10 mouse cellular contexts compared by ENCODE assay signal in genomic region chr10:40191338-40191979, GRCm38 (mm10). TPM values are rescaled to one million over a fixed set of nuclear protein-coding genes. Genes with fewer than 3 reads are reported as not detected.
A peak's percentile ranks its signal among the peaks of the same experiment; 100 is the strongest.
DNase-seq lines count a peak whose midpoint lies in the region; ATAC-seq lines count a peak whose summit lies in the region.
"Had no signal": no experiment of that assay in that cellular context is flagged by ENCODE, and none has a peak within 500 bp of the region (broad histone marks: within the 10 kb centered on the region; RNA-seq: fewer than 3 reads in every experiment).

No protein-coding gene starts in this region.

- H3K27ac ChIP-seq in forebrain, embryonic 11.5 days (ENCODE audit: low read depth, low read length) = no peak overlapping the region
- H3K27ac ChIP-seq in forebrain, embryonic 15.5 days (replicated peaks) = no peak overlapping the region
- peak overlapping the region; percentile 77 for H3K27ac ChIP-seq in limb, embryonic 10.5 days
- H3K27ac ChIP-seq in stomach, embryonic 15.5 days = no peak overlapping the region
- H3K27ac ChIP-seq: midbrain, embryonic 13.5 days had no signal

- 61% methylated on average over 22 of the region's 22 CpGs for WGBS in forebrain, embryonic 11.5 days
- WGBS in forebrain, embryonic 15.5 days = 72% methylated on average over 22 of the region's 22 CpGs
- 28% methylated on average over 22 of the region's 22 CpGs for WGBS in limb, embryonic 10.5 days
- 34% methylated on average over 22 of the region's 22 CpGs for WGBS in stomach, embryonic 15.5 days

- no peak overlapping the region for H3K4me3 ChIP-seq in forebrain, embryonic 11.5 days (ENCODE audit: low read depth, low read length)
- H3K4me3 ChIP-seq in forebrain, embryonic 15.5 days = no peak overlapping the region
- H3K4me3 ChIP-seq in limb, embryonic 10.5 days = peak overlapping the region; percentile 43
- peak overlapping the region; percentile 16; the same call in 1 of the 2 replicates for H3K4me3 ChIP-seq in stomach, embryonic 15.5 days (replicated peaks)
- H3K4me3 ChIP-seq: midbrain, embryonic 13.5 days had no signal

- H3K27me3 ChIP-seq in forebrain, embryonic 11.5 days (ENCODE audit: control insufficient read depth, insufficient read depth, low read length) = no peaks in the 10 kb centered on the region
- no peaks in the 10 kb centered on the region for H3K27me3 ChIP-seq in forebrain, embryonic 15.5 days
- H3K27me3 ChIP-seq in limb, embryonic 10.5 days (ENCODE audit: low read depth, poor library complexity, severe bottlenecking) = no peaks in the 10 kb centered on the region
- H3K27me3 ChIP-seq in stomach, embryonic 15.5 days (replicated peaks) = no peaks in the 10 kb centered on the region
- H3K27me3 ChIP-seq: midbrain, embryonic 13.5 days had no signal

- H3K9me3 ChIP-seq in forebrain, embryonic 11.5 days (ENCODE audit: control insufficient read depth, low read length) = no peaks in the 10 kb centered on the region
- H3K9me3 ChIP-seq in forebrain, embryonic 15.5 days = no peaks in the 10 kb centered on the region
- no peaks in the 10 kb centered on the region for H3K9me3 ChIP-seq in limb, embryonic 10.5 days (replicated peaks)
- no peaks in the 10 kb centered on the region for H3K9me3 ChIP-seq in stomach, embryonic 15.5 days
- H3K9me3 ChIP-seq: midbrain, embryonic 13.5 days had no signal

- H3K36me3 ChIP-seq in forebrain, embryonic 11.5 days (ENCODE audit: control insufficient read depth, insufficient read depth, low read length) = no peaks in the 10 kb centered on the region
- H3K36me3 ChIP-seq in forebrain, embryonic 15.5 days = no peaks in the 10 kb centered on the region
- H3K36me3 ChIP-seq in limb, embryonic 10.5 days = no peaks in the 10 kb centered on the region
- H3K36me3 ChIP-seq in stomach, embryonic 15.5 days = no peaks in the 10 kb centered on the region
- H3K36me3 ChIP-seq: midbrain, embryonic 13.5 days had no signal

- no peak for ATAC-seq in forebrain, embryonic 11.5 days (replicated peaks; ENCODE audit: low FRiP score)
- ATAC-seq in forebrain, embryonic 15.5 days (replicated peaks) = no peak
- no peak for ATAC-seq in stomach, embryonic 15.5 days (ENCODE audit: insufficient read depth, low FRiP score, low read depth)
- ATAC-seq: midbrain, embryonic 13.5 days had no signal

- H3K4me2 ChIP-seq in forebrain, embryonic 11.5 days (ENCODE audit: low read depth, low read length, severe bottlenecking) = peak overlapping the region; percentile 18; the same call in 1 of the 2 replicates
- H3K4me2 ChIP-seq in forebrain, embryonic 15.5 days (replicated peaks) = no peak overlapping the region
- peak overlapping the region; percentile 49 for H3K4me2 ChIP-seq in stomach, embryonic 15.5 days
- H3K4me2 ChIP-seq: midbrain, embryonic 13.5 days had no signal

- no peak for DNase-seq in forebrain, embryonic 11.5 days (ENCODE audit: low spot score)
- DNase-seq in ovary, postnatal 14 days (ENCODE audit: low spot score) = peak; percentile 9
- no peak for DNase-seq in ovary, postnatal 36 days (ENCODE audit: low spot score)
- peak; percentile 49 for DNase-seq in limb, embryonic 10.5 days (ENCODE audit: low spot score)
- no peak for DNase-seq in layer of hippocampus, adult 9-11 months
- DNase-seq in spleen, postnatal 10 days (ENCODE audit: low spot score in 2 of 2) = no peak
- DNase-seq: cerebellum, adult 18-20 months had no signal

- H3K4me1 ChIP-seq in forebrain, embryonic 11.5 days (replicated peaks; ENCODE audit: control insufficient read depth, insufficient read depth, low read length) = no peaks in the 10 kb centered on the region
- H3K4me1 ChIP-seq in forebrain, embryonic 15.5 days = no peaks in the 10 kb centered on the region
- peaks cover 73% of the 10 kb centered on the region for H3K4me1 ChIP-seq in limb, embryonic 10.5 days
- H3K4me1 ChIP-seq in stomach, embryonic 15.5 days = 0 out of 2 replicates have a peak, but pooled peaks cover 7% of the 10 kb centered on the region
- H3K4me1 ChIP-seq: midbrain, embryonic 13.5 days had no signal

- no peak overlapping the region for H3K9ac ChIP-seq in forebrain, embryonic 11.5 days (ENCODE audit: low read length)
- H3K9ac ChIP-seq in forebrain, embryonic 15.5 days (replicated peaks) = no peak overlapping the region
- H3K9ac ChIP-seq in stomach, embryonic 15.5 days = 0 out of 2 replicates have a peak overlapping the region, but pooled peaks have one; percentile 2
- H3K9ac ChIP-seq: midbrain, embryonic 13.5 days had no signal

RNA-seq across cellular contexts. Expression of gene Slc16a10, which starts 49.4 kb away (rescaled TPM):
- polyA plus RNA-seq in forebrain, embryonic 11.5 days (2014; fragmentation: Nextera tagmentation; extraction: Ambion mirVana) = 6.2 and 9.1 TPM in 2 replicates
- polyA plus RNA-seq in forebrain, embryonic 15.5 days (2015; fragmentation: Nextera tagmentation; extraction: Ambion mirVana) = 3.1 and 3.3 TPM in 2 replicates
- 10.4 and 12.6 TPM in 2 replicates for polyA plus RNA-seq in limb, embryonic 10.5 days (2016; fragmentation: Nextera tagmentation; extraction: Ambion mirVana)
- 16.5 and 17.0 TPM in 2 replicates for polyA plus RNA-seq in stomach, embryonic 15.5 days (2015; fragmentation: Nextera tagmentation; extraction: Ambion mirVana)

RNA-seq across cellular contexts. Expression of gene Rpf2, which starts 55.4 kb away (rescaled TPM):
- polyA plus RNA-seq in forebrain, embryonic 11.5 days (2014; fragmentation: Nextera tagmentation; extraction: Ambion mirVana) = 74.8 and 77.7 TPM in 2 replicates
- polyA plus RNA-seq in forebrain, embryonic 15.5 days (2015; fragmentation: Nextera tagmentation; extraction: Ambion mirVana) = 72.9 and 80.1 TPM in 2 replicates
- 85.2 and 106 TPM in 2 replicates for polyA plus RNA-seq in limb, embryonic 10.5 days (2016; fragmentation: Nextera tagmentation; extraction: Ambion mirVana)
- 63.1 and 65.6 TPM in 2 replicates for polyA plus RNA-seq in stomach, embryonic 15.5 days (2015; fragmentation: Nextera tagmentation; extraction: Ambion mirVana)

Comparison
In these comparisons a context has a peak if more than half of its experiments do, and no peak if none do; other contexts are left out.
1. DNase-seq: peak in ovary, postnatal 14 days (single experiment) and limb, embryonic 10.5 days (single experiment); none in forebrain, embryonic 11.5 days (single experiment), ovary, postnatal 36 days (single experiment), layer of hippocampus, adult 9-11 months (single experiment) and spleen, postnatal 10 days (0 of 2).
2. H3K4me3 ChIP-seq: peak in limb, embryonic 10.5 days (single experiment) and stomach, embryonic 15.5 days (single experiment); none in forebrain, embryonic 11.5 days (single experiment) and forebrain, embryonic 15.5 days (single experiment).